Mouse (Mus musculus) c-Kit-positive CD71-positive TER-119-positive erythroid progenitor cells, embryonic 14.5 days (primary cell): ENCODE measurements at regions not wholly inside any gene's neighbourhood (a gene's known extent, or its start where the extent isn't known, plus 50 kb on each side); places are given as distances from the start of the nearest gene placed in this dataset.

Experiments used
- DNase-seq: peaks from one replicate; pipeline ENCODE4 v3.0.0-alpha.2; 2013; ENCODE audit warnings: low spot score

DNA sequence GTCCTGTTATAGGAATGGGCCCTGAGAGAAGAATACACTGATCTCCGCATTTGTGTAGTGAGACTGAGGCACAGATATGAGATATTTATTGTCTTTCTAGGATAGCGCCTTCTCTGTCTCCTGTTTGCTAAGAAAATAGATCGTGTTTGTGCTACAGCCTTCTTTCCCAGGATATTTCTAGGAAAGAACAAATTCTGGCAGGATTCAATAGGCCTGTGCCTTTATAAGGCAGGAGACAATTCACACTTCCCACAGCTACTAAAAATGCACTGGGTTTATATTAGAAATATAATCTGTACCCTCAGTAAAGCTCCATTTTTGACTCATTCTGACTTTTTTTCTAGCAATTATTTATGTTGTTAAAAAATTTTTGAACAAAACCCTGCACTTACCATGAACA is 854.7 kb downstream of the Epha4 start:
- no peak for DNase-seq

DNA sequence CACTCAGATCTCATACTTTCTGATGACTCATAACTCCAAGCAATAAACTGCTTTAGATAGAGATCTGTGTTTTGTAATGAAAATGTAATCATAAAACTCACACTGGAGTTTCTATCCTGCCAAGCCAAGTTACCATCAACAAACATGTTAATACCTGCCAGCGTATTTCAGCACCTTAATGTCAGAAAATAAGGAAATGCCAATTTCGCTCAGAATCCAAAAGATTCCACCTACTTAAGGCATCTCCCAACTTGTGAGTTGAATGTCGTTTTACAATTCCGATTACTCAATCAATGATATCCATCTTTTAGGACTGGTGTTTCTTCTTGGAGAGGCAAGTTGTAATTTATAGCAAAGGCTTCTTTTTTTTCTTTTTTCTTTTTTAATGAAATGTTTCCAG is 850.5 kb downstream of the Epha4 start:
- no peak for DNase-seq

DNA sequence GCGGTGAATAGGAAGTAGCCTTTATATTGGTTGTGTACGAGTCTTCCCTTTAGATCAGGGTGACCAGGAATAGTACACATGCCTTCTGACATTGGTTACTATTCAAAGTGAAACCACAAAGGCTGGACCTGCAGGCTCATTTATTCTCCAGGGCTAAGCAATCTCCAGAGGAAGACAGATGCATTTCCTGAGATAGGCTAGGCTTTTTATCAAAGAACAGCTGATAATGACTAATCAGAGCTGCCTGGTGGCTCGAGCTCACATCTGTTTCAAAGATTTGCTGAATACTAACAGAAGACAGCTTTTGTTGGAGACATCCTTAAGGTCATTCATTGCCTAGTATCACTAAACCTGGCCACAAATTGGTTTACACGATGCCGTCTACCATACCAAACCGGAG is 838.1 kb downstream of the Epha4 start:
- DNase-seq: no peak

DNA sequence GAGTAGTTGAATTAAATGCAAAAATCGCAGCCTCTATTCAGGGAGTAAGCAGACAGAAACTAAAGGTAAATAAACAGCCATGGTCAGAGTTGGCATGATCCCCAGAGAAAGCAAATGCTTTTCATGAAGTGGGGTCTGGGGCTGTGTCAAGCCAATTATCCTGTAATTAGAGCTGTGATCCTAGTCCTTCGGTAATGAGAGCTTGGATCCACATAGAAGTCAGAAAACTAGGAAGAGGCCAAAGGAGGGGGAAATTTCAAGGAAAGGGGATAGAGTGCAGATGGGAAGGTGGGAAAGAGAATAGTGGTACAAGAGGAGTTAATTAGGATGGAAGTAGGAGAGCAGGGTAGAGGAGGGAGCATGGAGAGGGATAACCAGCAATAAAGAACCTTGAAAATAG is 809.3 kb downstream of the Epha4 start:
- no peak for DNase-seq

DNA sequence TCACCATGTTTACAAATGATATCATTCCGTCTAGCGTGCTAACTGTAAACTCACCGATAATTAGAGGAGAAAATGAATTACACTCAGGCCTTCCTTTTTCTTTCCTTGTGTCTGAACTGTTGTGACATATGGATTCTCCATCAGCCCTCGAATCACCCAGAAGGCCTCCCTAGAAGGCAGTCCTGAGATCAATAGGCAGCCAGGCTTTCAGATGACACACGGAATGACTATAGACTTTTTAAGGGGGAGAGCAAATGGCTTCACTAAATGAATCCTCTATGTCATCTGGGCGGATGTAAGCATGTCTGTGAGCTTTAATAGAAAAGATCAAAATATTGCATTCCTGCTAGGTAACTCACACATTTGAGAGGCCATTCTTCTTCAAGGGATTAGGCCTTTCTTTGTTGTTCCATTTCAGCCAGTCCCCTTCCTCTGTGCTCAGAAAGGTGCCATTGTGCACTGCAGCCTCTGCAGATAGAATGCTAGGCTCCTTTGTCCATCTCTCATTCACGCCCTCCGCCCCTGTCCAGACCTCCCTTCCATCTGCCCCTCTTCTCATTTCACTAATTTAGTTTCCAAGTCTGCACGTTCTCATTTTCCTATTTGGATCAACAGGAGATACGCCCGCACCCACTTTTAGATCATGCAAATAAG is 797.1 kb downstream of the Epha4 start:
- no peak for DNase-seq

DNA sequence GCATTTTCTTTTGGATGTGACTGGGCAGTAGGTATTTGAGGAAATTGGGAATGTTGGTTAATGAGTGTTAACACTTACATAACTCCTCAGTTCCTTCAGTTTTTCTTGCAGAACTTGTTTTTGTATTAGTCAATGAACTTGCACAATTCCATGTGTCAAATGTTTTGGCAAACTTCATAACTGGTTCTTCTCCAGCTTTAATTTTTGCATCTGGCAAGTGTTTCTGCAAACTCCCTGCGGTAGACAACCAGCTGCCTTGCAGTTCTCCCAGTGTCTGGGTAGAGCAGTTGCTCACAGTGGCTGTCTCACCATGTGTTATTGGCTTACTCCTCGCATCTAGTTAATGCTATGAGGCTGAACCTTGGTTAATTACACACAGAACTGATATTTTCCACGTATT is 790.4 kb downstream of the Epha4 start:
- DNase-seq: no peak

DNA sequence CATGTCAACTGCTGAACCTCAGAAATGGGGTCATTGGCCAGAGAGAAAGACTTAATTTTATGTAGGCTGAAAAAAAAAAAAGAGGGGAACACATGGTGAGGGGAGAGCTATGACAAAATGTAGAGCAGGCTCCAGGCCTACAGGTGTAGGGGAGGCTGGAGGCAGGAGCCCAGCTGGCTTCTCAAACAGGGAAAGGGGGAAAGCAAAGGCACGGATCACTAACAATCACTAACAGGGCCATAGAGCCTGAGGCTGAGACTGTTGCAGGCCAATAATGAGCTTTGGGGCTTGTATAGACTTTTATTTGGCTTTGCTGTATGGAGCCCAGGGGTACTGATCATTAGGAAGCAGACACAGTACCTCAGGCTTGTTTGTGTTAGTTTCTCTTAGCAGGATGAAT is 777.9 kb downstream of the Epha4 start:
- DNase-seq: no peak

DNA sequence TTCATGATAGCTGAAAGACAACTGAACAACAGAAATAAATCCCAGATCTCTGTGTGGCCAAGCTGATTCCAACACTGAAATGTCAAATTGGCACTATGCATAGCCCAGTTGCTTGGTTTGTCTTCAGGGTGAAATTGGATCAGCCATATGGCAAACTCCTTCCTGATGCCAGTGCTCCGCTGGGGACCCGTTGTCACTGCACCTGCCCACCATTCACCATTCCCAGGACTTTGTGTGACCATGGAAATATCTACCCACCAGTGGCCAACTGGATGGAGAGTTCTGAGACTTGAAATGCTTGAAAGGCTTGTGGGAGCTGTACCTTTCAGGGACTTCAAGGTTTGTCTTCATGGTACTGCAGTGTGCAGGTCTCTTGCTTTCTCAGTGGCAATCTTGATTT is 777.2 kb downstream of the Epha4 start:
- no peak for DNase-seq

DNA sequence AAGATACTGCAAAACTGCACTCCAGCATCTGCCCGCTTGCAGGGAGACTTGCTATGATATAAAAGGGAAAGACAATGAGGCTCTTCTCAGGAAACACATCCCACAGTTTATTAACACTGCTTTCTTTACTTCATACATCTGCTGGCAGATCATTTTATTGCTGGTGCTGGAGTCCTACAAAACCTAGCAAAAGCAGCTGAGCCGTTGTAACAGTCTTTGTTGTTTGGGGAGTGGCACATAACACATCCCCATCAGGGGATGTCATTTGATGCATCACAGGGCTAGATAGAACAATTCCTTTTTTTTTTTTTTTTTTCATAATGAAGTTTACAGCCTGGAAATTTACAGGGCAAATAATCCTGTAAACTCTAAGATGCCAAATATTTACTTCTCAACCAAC is 742.2 kb downstream of the Epha4 start:
- no peak for DNase-seq

DNA sequence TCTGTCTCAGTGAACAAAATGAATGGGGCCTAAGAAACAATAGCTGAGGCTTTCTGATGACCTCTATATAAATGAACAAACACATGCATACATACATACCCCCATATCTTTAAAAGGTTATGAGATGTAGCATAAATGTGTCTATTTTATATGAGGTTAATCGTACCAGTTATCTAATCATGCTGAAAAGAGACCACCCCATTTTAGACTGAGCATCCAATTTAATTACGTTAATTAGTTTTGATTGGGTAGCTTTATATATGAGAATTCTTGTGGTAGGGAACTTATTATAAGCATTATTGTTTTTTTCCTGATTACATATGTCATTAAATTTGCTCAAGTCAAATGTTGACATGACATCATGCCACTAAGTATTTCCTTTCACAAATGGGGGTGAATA is 728.0 kb downstream of the Epha4 start:
- DNase-seq: no peak

DNA sequence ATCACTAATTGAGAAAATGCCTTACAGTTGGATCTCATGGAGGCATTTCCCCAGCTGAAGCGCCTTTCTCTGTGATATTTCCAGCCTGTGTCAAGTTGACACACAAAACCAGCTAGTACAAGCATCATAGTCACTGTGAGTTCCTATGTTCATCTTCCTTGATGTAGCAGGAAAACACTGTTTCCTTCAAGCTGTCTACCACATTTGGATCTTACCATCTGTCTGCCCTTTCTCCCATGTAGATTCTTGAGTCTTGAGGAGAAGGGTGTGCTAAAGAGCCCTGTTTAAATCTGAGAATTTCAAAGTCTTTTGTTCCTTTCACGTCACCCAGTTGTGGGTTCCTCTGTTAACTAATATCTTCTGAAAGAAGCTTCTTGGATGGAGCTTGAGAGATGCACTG is 721.5 kb downstream of the Epha4 start:
- DNase-seq: no peak

DNA sequence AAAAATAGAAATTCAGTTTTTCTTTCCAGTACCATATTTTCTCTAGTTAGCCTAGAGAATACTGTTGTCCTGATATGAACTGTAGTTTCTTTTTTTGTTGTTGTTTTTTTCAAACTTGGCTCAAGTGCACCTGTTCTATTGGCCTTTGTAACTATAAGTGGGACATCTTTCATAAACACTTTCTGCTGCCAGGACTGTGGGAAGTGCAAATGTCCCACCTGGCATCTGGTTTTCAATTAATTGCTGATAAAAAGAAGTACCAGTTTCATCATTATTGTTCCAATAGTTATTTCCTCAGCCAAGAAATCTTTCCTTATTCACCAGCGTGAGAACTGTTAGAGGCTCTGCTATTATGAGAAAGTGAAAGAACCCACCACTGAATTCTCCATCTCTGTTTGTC is 695.0 kb downstream of the Epha4 start:
- no peak for DNase-seq

DNA sequence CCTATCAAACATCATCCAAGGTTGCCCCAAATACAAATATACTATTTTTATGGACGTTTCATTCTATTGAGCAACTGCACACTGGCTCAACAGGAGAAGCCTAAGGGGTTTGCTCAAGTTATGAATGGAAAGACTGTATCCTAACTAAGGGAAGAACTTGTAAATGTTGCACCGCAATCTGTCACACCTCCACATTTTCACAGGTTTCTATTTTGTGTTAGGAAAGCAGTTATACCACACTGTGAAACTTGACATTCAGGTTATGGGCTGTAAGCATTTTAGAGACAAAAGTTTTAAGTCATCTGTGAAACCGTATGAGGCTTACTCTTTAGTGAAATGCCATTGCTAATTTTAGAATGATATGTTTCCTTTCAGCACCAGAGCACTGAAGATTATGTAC is 693.3 kb downstream of the Epha4 start:
- no peak for DNase-seq

DNA sequence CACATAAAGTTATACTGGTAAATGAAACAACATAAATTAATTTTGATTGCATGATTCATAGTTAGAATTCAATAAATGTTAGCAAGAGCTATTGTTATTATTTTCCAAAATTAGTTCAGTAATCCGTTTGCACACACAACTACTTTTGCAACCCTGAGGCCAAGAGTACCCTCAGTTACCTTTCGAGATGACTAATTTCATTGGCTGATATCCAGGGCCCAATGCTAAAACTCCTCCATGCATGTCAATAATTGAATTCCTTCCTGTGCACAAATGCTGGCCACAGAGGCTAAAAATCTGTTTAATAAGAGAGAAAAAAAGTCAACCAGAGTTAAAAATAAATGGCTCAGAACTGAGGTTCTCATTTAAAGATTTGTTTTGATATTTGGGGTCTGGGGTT is 685.2 kb downstream of the Epha4 start:
- no peak for DNase-seq

DNA sequence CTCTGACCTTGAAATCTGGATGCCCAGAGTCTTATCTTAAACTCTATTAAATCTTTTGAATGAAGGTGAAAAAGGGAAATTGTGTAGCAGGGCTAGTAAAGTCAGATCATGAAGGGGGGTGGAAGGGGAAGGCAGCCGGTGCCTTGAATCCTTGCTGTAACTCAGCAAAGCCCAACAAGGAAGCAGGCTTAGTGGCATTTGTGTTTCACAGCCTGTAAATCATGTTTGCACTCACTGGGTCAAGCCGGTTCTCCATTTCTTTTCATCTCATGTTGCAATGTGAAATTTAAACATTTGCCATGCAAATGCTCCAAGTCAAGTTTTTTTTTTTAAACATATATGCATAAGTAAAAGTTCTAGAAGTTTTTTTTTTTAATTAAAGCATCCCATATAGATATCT is 682.6 kb downstream of the Epha4 start:
- no peak for DNase-seq

DNA sequence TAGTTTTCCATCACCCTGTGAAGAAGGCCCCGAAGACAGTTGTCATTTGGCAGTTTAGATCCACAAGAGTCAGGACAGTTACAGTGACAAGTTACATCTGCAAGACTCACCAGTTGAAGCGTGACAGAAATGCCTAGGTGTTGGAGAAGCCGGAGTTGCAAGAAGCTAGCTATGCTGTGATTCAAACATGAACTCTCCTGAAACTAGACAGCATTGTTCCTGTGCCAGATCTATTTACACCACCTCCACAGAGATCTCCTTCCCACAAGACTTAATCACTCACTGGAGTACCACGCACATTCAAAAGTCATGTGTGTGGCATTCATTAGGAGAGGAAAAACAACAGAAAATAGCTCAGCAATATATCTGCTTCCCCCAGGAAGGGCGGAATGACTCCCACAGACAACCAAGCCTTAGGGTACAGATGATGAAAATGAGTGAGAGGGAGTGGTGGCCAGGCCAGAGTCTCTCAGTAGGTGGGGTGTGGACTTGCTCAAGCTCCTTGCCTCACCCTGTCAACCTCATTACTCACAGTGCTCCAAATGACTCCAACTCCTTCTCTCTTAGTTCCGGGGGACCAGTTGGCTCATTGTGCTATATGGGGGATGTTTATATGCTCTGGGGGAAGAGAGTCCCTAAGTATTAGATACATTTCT is 679.7 kb downstream of the Epha4 start:
- DNase-seq: no peak

DNA sequence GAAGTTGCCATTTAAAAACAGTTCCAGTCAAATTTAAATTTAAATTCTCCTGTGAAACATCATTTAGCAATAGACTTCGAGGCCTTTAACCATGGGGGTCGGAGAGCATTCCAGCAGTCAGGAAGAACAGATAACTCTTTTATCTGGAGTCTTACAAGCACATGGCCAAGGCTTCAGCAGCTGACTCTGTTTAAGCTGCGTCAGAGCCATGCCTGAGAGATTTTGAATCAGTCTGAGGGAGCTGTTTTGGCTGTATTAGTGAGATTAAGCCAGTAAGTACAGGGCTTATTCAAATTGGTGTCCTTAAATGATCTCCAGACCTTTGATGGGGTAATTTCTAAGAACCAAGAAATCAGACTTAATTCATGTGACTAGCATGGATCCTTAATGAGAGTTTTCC is 665.5 kb downstream of the Epha4 start:
- DNase-seq: no peak

DNA sequence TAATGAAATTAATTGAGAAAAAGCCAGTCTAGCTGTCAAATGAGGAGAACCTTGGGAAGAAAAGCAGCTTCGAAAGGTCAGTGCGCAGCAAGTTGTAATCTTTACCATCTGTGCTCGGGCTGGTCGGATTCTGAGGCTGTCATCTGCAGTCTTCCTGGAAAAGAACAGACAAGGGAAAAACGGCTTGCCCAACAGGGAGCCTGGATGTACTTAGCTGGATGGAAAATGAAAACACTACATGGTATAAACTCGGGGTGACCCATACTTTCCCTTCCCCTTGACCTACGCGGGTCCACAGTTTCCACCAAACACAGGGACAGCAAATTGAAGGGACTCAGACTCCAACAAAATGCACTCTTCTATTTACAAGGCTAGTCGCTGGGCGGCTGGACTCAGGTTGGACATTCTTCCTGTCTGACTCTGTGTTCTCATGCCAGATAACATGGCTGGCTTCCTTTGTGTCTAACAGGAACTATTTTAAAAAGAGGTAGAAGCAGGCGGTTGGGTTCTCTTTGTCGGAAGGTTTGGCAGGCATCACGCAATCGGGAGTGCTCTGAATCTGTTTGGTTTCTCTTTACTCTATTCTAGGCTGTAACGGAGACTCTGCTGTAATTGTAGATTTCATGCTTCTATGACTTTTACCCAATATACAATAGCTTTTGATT is 648.5 kb downstream of the Epha4 start:
- DNase-seq: no peak

DNA sequence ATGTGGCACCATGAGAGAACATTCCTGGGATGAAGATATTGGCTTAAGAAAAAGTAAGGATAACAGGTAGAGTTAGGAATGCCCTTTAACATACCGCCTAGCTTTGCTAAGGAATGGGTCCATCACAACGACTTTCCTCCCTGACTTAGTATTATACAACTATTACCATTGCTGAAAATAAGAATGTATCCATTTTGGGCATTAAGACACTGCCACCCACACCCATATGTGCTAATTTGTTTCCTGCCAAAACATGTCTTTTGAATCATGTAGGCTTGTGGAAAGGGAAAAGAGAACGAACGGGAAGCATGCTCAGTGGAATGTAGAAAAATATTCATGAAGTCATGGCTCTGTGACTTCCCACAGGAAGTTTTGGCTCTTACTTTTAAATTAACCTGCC is 641.7 kb downstream of the Epha4 start:
- no peak for DNase-seq

DNA sequence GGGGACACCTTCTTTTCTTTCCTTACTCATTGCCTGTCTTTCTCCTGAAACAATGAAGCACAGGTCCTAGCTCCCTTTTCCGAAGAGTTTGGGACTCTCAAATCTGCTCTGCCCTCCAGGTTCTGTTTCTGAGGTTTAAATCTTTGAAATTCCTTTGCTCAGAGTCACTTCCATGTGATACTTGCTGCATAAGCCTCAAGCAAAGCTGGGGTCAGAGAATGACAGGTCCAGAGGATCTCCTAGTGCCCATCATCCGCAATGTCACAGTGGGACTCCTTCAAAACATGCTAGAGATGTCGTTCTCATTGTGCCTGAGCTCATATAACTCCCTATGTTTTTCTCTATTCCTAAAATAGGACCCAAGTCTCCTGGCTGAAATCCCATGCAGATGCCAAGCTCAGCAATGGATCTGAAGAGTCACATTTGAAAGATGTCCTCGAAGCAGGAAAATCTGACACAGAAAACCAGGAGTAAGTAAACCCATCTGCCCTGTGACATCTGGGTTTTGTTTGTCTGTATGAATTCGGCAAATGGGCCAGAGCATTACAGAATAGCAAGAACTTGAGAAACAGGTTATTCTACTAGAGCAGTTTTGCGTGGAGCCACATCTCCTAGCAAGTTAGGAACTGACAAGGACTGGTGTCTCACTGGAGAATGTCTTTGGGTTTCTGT is 634.6 kb downstream of the Epha4 start:
- no peak for DNase-seq

DNA sequence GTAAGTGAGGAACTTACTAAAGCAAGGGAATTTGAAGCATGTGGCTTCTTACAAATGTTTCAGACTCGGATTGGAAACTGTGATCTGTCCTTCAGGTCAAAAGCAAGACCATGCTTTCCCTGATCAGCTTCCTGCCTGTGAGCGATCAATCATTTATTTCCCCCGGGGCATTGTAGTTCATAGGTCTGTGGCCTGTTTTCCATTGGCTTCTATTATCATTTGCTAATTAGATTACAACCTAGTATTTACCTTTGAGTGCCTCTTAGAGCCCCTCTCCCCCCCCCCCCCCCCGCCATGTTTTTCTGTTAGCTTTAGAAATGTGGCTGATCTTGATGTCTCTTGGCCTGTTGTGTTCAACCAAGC is 634.1 kb downstream of the Epha4 start:
- no peak for DNase-seq

DNA sequence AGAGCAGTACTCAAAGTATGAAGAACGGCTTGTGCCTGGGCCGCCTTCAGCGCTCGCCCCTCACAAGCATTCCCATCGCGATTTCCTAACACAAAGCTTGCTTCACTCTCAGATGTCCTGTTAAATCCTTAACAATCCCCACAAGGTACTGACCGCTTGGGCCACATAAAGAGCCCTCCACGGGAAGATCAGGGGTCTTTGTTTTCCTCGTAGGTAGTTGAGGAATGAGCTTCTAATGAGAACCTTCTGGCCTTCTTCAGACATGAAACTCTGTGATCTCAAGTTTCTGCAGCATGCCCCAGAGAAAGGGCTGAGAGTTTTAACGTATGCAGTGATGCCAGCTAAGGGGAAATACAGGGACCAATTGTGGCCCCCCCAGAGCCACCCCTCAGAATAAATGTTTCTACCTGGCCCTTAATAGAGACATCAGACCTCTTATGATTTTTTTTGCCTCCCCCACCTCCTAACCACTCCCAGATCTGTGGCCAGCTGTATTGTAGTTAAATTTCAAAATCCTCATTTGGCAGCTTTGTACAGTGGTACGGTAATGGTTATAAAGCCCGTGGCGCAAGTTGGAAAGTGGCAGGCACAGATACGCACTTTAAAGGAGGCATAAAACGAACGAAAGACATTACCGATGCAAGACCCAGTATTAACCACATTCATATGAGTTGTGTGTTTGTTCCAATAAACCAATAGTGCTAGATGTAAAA is 618.6 kb downstream of the Epha4 start:
- no peak for DNase-seq

DNA sequence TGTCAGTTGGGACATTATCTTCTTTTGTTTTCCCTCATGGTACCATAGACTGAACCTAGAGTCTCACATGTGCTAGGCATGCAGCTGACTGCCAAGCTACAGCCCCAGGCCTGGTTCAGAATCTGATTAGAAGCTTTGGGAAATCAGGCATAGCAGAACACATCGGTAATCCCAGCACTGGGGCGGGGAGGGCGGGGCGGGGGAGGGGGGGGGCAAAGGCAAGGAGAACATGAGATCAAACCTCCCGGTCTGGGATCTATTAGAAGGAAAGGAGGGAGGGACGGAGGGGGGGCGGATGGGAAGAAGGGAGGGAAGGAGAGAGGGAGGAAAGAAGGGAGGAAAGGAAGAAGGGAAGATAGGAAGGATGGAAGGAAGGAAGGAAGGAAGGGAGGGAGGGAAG is 617.5 kb downstream of the Epha4 start:
- no peak for DNase-seq
